Mouse (Mus musculus): ENCODE results near the gene Barhl1.

Barhl1 gene

GRCm38 (mm10) chr2:28859303-28859702 is 57.2 kb downstream of the Barhl1 start:
- no peak for DNase-seq
